ENCODE assay signal across 15 mouse cellular contexts in the genomic region with DNA sequence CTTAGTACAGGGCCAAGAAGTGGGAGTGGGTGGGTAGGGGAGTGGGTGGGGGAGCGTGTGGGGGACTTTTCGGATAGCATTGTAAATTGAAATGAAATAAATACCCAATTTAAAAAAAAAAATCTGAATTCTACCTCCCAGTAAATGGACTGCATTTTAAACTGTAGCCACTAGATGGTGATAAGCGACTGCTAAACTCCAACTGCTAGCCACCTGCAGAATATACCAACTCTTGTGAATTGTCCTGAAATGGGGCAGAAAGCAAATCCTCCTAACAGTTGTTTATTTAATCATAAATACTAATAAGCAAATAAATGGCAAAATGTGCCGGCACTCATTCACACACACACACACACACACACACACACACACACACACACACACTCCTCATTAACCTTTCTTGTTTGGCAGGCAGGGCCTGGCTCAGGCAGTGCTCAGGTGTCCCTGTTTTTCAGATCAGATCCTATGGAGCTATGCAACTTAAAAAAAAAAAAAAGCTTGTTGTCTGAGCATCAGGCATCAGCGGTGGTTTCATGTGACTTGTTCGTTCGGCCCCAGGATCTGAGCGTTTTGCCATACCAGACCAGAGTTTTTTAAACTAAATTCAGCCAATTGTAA. TPM values are rescaled to one million over a fixed set of nuclear protein-coding genes. Genes with fewer than 3 reads are reported as not detected.
"Had no signal": no experiment of that assay in that cellular context is flagged by ENCODE, and none has a peak within 500 bp of the region (broad histone marks: within the 10 kb centered on the region; RNA-seq: fewer than 3 reads in every experiment).

No protein-coding gene starts in this region.

RNA-seq across cellular contexts. Expression of a gene that starts 47.3 kb away (rescaled TPM):
- total RNA-seq: layer of hippocampus, adult 18-20 months; layer of hippocampus, postnatal 10 days; left cerebral cortex, postnatal 10 days; left cerebral cortex, postnatal 4 days; liver, adult 2 months had no signal
- polyA plus RNA-seq: kidney, adult 2 months; kidney, embryonic 15.5 days; limb, embryonic 13.5 days; liver, adult 2 months; liver, embryonic 14.5 days; lung, embryonic 16.5 days; midbrain, embryonic 14.5 days; neural tube, embryonic 15.5 days; small intestine, adult 2 months; stomach, embryonic 16.5 days; thymus, postnatal 0 days had no signal
